Mouse (Mus musculus): ENCODE results near the gene Lin28b. TPM values are rescaled to one million over a fixed set of nuclear protein-coding genes. Genes with fewer than 3 reads are reported as not detected.
"Not testable (repeated sequence)": the region's sequence is repeated elsewhere in the genome, so short reads cannot be mapped to it uniquely, and the experiment has no call there.

The Lin28b gene
- polyA plus RNA-seq, 1 experiment from 2014 or later = 6.0 TPM

DNA sequence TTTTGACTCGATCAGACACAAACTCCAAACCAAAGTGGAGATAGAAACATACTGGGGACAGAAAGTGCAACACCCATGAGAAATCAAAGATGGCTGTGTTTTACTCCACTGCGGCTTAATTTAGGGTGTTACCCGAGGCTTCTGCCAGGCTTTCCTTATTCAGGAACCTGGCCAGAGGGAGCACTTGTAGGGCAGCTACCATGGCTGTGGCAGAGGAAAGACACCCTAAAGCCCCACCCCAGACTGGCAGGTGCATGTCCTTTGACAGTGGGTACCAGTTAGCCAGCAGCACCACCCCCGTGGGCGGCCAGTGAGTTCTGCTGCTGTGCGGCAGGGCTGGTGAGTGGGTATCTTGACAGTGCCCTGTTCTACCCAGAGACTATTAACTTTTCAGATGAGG lies 130.1 kb downstream of the Lin28b start:
- Histone ChIP-seq H3K9me3 (replicated peaks) (no peaks in the 10 kb centered on the region), H3K4me3 (no peak overlapping the region), H3K27ac (ENCODE audit: poor library complexity, severe bottlenecking) (no peak overlapping the region), H3K4me2 (no peak overlapping the region), H3K27me3 (replicated peaks) (no peaks in the 10 kb centered on the region), H3K4me1 (replicated peaks) (no peaks in the 10 kb centered on the region), H3K36me3 (peaks cover 85% of the 10 kb centered on the region), H3K9ac (no peak overlapping the region)
- ATAC-seq (ENCODE audit: insufficient number of reproducible peaks, low FRiP score) = no peak
- WGBS = 83% methylated on average over 6 of the region's 6 CpGs

DNA sequence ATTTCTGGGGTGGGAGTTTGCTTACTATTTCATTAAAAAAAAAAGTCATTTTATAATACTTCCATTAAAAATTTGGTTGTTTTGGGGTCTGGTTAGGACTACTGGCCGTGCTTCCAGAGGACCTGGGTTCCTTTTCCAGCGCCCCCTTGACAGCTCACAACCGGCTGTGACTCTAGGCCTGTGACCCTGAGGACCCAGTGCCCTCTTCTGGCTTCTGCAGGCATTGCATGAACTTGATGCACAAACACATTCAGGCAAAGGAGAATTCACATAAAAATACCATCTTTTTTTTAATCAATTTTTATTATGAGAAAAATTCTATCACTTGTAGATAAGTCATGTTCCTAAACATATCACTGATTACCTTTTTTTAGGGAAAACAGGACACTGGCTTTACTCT lies 138.1 kb downstream of the Lin28b start:
- H3K9ac ChIP-seq; H3K27me3 ChIP-seq (replicated peaks); H3K4me2 ChIP-seq; H3K4me1 ChIP-seq (replicated peaks); H3K4me3 ChIP-seq; H3K27ac ChIP-seq (ENCODE audit: poor library complexity, severe bottlenecking); ATAC-seq (ENCODE audit: insufficient number of reproducible peaks, low FRiP score); H3K9me3 ChIP-seq (replicated peaks): not testable (repeated sequence)
- WGBS = 82% methylated on average over 3 of the region's 3 CpGs
- H3K36me3 ChIP-seq = peaks cover 79% of the 10 kb centered on the region

DNA sequence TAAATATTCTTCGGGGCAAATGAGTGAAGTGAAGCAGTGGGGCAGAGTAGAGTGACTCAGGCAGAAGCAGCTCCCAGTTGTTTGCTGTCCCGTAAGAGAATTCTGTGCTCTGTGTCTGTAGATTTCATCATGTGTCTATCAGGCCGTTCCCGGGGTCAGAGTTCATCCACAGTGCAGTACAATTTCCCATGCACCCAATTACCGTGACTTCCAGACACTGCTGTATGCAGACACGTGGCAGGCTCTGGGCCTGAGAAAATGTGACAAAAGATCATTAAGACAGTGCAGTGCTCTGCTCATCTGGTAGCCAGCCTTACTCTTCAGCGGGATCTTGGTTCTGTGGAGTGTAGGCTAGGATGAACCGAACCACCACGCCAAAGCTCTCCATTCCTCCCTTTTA lies 141.0 kb downstream of the Lin28b start:
- H3K4me3 ChIP-seq = no peak overlapping the region
- WGBS = 84% methylated on average over 9 of the region's 9 CpGs
- H3K27me3 ChIP-seq (replicated peaks) = no peaks in the 10 kb centered on the region
- ATAC-seq (ENCODE audit: insufficient number of reproducible peaks, low FRiP score) = no peak
- H3K4me1 ChIP-seq (replicated peaks) = 0 out of 2 replicates have a peak, but pooled peaks cover 2% of the 10 kb centered on the region
- no peak overlapping the region for H3K4me2 ChIP-seq
- H3K9ac ChIP-seq = no peak overlapping the region
- peaks cover 80% of the 10 kb centered on the region for H3K36me3 ChIP-seq
- H3K9me3 ChIP-seq (replicated peaks) = peaks cover 7% of the 10 kb centered on the region; the same call in 1 of the 2 replicates
- H3K27ac ChIP-seq (ENCODE audit: poor library complexity, severe bottlenecking) = no peak overlapping the region

DNA sequence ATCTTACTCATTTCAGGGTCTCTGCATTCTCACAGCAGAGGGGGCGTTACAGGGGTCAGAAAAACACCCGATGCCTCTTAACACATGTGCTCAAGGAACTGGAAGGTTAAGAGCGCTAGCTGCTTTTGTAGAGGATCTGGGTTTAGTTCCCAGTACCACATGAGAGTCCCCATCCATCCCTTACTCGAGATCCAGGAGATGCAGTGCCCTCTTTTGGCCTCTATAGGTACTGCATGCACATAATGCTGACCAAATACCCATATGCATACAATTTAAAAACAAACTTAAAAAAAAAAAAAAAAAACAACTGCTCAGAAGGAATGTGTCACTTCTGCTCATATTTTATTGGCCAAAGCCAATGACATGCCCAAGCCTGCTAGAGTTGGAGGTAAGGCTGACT lies 141.8 kb downstream of the Lin28b start:
- H3K27me3 ChIP-seq (replicated peaks) = no peaks in the 10 kb centered on the region
- WGBS = 85% methylated on average over 4 of the region's 4 CpGs
- H3K9ac ChIP-seq = no peak overlapping the region
- no peak overlapping the region for H3K4me3 ChIP-seq
- peaks cover 7% of the 10 kb centered on the region for H3K4me1 ChIP-seq (replicated peaks)
- peaks cover 79% of the 10 kb centered on the region for H3K36me3 ChIP-seq
- no peak overlapping the region for H3K4me2 ChIP-seq
- no peak for ATAC-seq (ENCODE audit: insufficient number of reproducible peaks, low FRiP score)
- H3K27ac ChIP-seq (ENCODE audit: poor library complexity, severe bottlenecking) = no peak overlapping the region
- peaks cover 7% of the 10 kb centered on the region; the same call in 1 of the 2 replicates for H3K9me3 ChIP-seq (replicated peaks)

DNA sequence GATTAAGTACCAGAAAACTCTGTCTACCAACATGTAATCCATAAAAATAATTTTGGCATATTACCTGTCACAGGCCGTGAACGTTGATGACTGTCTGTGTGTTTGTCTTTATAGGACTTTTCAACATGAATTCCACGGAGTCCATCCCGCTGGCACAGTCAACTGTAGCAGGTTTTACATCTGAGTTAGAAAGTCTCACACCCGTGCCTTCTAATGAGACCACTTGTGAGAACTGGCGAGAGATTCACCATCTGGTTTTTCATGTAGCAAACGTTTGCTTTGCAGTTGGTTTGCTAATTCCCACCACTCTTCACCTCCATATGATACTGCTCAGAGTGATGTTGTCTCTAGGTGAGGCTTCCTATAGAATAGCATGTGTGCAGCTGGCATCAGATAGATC lies 147.1 kb downstream of the Lin28b start:
- no peak for ATAC-seq (ENCODE audit: insufficient number of reproducible peaks, low FRiP score)
- Histone ChIP-seq H3K9me3 (replicated peaks) (peaks cover 3% of the 10 kb centered on the region; the same call in 1 of the 2 replicates), H3K4me1 (replicated peaks) (peaks cover 20% of the 10 kb centered on the region), H3K27ac (ENCODE audit: poor library complexity, severe bottlenecking) (peak overlapping the region; percentile 5; the same call in 1 of the 2 replicates), H3K27me3 (replicated peaks) (no peaks in the 10 kb centered on the region), H3K4me3 (no peak overlapping the region), H3K36me3 (peaks cover 44% of the 10 kb centered on the region), H3K9ac (no peak overlapping the region), H3K4me2 (peak overlapping the region; percentile 40; the same call in 1 of the 2 replicates)
- WGBS = 65% methylated on average over 7 of the region's 7 CpGs

DNA sequence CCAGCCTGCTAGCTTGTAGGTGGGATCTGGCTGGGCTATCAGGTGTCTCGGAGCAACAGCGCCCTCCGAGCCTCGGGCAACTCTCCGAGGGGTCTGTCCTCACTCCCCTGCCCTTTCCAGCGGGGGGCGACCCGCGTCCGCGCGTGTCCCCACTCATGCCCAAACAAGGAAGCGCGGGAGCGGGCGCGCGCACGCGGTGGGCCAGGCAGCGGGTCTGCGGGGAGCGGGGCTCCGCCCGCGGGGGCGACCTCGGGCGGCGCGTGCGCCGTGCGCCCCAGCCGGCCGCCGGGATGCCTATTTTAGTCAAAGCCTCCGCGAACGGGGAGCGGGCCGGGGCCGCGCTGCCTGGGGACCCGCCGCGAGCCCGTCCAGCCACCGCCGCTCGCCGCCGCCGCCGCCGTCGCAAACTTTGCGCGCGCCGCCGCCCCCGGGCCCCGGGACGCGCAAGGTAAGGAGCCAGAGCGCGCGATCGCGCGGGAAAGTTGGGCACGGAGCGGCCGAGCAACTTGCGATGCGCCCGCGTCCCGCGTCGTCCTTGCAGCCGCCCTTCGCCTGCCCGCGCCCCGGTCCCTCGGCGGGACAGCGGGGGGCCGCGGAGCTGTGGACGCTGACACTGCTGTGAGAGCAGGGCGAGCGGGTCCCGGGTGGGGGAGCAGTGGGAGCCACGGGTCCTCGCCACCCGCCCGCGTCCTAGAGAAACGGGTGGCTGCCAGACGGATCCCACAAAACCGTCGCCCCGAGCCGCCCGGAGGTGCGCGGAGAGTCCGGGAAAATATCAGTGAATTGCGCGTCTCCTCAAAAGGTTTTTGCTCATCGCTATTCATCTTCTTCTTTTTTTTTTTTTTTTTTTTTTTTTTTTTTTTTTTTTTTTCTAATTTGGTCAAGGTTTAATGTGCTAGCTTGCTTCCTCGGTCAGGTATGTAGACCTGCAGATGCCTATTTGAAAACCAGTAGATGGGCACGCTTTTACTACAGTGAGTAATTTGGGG lies 150.5 kb downstream of the Lin28b start, which contains the start of gene Bves:
Gene Bves (plus strand): TSS at position 339 of the 989 bp plus-strand sequence.
- peak within 1 kb of the TSS; percentile 94 for H3K9ac ChIP-seq
- H3K9me3 ChIP-seq (replicated peaks) = no peaks in the 10 kb centered on the region
- H3K4me3 ChIP-seq = peak within 1 kb of the TSS; percentile 87
- ATAC-seq (ENCODE audit: insufficient number of reproducible peaks, low FRiP score) = peak; percentile 88
- H3K4me2 ChIP-seq = peak within 1 kb of the TSS; percentile 69
- H3K4me1 ChIP-seq (replicated peaks) = peaks cover 20% of the 10 kb centered on the region
- H3K27ac ChIP-seq (ENCODE audit: poor library complexity, severe bottlenecking) = peak within 1 kb of the TSS; percentile 93
- peaks cover 14% of the 10 kb centered on the region for H3K36me3 ChIP-seq
- WGBS = under 1% methylated on average over 116 of the region's 116 CpGs
- no peaks in the 10 kb centered on the region for H3K27me3 ChIP-seq (replicated peaks)

DNA sequence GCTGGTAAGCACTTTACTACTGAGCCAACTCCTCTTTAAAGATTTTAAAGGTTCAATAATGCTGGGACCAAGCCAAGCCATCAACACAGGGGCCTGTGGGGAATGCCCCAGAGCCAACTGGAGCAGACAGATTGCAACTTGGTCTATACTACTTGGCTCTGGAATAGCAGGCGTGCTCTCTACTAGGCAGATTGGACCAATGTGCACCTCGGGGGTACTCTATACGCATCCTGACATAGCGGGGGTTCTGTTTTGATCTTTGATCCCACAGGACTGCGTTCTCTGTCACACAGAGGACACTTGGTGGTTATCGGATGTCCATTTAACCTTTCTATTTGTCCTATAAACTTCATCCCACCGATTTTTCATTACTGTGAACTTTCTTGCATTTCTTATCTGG lies 151.3 kb downstream of the Lin28b start:
- H3K4me3 ChIP-seq = peak overlapping the region; percentile 87
- peaks cover 15% of the 10 kb centered on the region for H3K4me1 ChIP-seq (replicated peaks)
- WGBS = 35% methylated on average over 7 of the region's 7 CpGs
- H3K9ac ChIP-seq = peak overlapping the region; percentile 94; the same call in 1 of the 2 replicates
- no peaks in the 10 kb centered on the region for H3K9me3 ChIP-seq (replicated peaks)
- H3K27ac ChIP-seq (ENCODE audit: poor library complexity, severe bottlenecking) = peak overlapping the region; percentile 52; the same call in 1 of the 2 replicates
- no peak for ATAC-seq (ENCODE audit: insufficient number of reproducible peaks, low FRiP score)
- peak overlapping the region; percentile 69 for H3K4me2 ChIP-seq
- H3K27me3 ChIP-seq (replicated peaks) = no peaks in the 10 kb centered on the region
- H3K36me3 ChIP-seq = peaks cover 7% of the 10 kb centered on the region; the same call in 1 of the 2 replicates

DNA sequence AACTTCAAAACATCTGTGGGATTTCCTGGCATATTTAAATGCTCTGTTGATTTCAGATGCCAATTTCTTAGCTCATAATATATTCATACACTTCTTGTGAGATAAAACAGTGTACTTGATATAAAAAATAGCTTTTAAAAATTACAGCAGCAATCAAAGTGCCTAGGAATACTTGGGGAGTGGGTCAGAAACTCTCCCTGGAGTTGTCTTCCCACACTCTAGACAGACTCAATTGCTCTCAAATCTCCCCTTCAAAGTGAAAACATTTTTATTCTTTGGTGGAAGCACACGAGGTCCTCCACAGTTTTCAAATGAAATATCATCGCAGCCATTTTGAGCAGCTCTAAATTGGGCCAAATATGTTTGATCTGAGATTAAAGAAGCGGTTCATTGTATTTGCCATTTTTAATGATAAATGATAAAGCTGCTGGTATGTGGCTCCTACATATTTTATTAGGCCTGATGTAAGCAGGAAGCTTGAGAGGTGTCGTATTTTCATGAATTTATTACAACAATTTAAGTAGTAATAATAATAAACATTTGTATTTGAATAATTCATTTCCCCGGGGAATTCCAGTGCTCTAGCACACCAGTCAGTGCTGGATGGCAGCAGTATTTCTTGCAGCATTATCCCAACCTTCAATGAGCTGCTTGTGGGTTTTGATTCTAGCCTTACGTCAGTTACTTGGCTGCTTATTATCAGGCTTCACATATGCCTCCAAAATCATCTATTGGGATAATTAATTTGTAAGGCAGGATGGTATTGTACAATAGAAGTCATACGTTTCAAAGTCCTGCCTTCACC lies 157.8 kb downstream of the Lin28b start:
- Histone ChIP-seq H3K4me1 (replicated peaks) (peaks cover 7% of the 10 kb centered on the region), H3K9me3 (replicated peaks) (no peaks in the 10 kb centered on the region), H3K27me3 (replicated peaks) (no peaks in the 10 kb centered on the region), H3K4me3 (no peak overlapping the region), H3K4me2 (no peak overlapping the region), H3K27ac (ENCODE audit: poor library complexity, severe bottlenecking) (no peak overlapping the region), H3K36me3 (no peaks in the 10 kb centered on the region), H3K9ac (no peak overlapping the region)
- no peak for ATAC-seq (ENCODE audit: insufficient number of reproducible peaks, low FRiP score)
- 82% methylated on average over 7 of the region's 7 CpGs for WGBS

Other genes with a start within 250 kb of the Lin28b start
- gene Bves, start 150.6 kb downstream of the Lin28b start, polyA plus RNA-seq (2016; fragmentation: Nextera tagmentation; extraction: Ambion mirVana) = 65.6 and 66.4 TPM in 2 replicates
- 21.9 and 23.0 TPM in 2 replicates for gene Hace1, start 91.4 kb upstream of the Lin28b start, polyA plus RNA-seq (2016; fragmentation: Nextera tagmentation; extraction: Ambion mirVana)